In the genomic region with DNA sequence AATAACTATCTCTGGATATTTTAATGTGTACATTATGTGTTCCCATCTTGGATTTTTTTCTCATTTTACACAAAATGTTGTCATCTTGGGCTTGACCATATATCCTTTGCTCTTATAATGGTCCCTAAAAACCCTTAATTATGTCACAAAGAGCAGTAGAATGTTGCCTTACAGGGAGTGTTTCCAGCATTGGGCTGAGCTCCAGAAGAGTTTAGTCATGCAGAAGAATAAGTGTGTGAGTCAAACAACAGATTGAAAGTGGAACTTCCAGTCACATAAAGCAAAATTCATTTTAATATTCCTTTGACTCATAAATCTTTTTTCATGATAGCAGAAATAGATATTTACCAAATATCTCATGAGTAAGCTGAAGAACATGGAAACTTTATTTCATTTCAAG, we compare ENCODE assay signal across 24 mouse cellular contexts.
A peak's percentile ranks its signal among the peaks of the same experiment; 100 is the strongest.
DNase-seq lines count a peak whose midpoint lies in the region; TF ChIP-seq lines count a peak whose summit lies in the region.
"Had no signal": no experiment of that assay in that cellular context is flagged by ENCODE, and none has a peak within 500 bp of the region (broad histone marks: within the 10 kb centered on the region; RNA-seq: fewer than 3 reads in every experiment).

No protein-coding gene starts in this region.

- H3K4me3 ChIP-seq in kidney, adult 2 months (ENCODE audit: insufficient read depth, low read depth, low read length), result no peak overlapping the region
- H3K4me3 ChIP-seq: embryonic facial prominence, embryonic 10.5 days; embryonic facial prominence, embryonic 12.5 days; erythroblast, embryonic 14.5 days; forebrain, embryonic 13.5 days; forebrain, embryonic 15.5 days had no signal

- peak; percentile 72 for DNase-seq in 3T3-L1 (ENCODE audit: low read depth, low spot score)
- DNase-seq in Muller cell, postnatal 12 days (ENCODE audit: inconsistent ontology term), result peak; percentile 61
- DNase-seq in adipocyte (ENCODE audit: low spot score), result peak; percentile 65
- peak; percentile 11 for DNase-seq in brain, embryonic 14.5 days (ENCODE audit: low read depth)
- no peak for DNase-seq in thymus, postnatal 10 days (ENCODE audit: low spot score in 2 of 2)
- DNase-seq in urinary bladder, postnatal 25 days (ENCODE audit: low spot score), result no peak
- no peak for DNase-seq in kidney, adult 2 months
- no peak for DNase-seq in layer of hippocampus, adult 11-12 months (ENCODE audit: low spot score)
- DNase-seq: adrenal gland, adult 8-10 months; adrenal gland, postnatal 25 days; B cell, adult 2 months; cerebellum, adult 11 months; cerebellum, adult 18-20 months; cerebellum, adult 9-10 months; cerebellum, postnatal 10 days; cerebellum, postnatal 25 days; forebrain, postnatal 0 days had no signal

- no peak for TF ChIP-seq CTCF in brain, embryonic 14.5 days (IDR thresholded peaks at IDR 0.05; ENCODE audit: borderline replicate concordance, extremely low read depth, insufficient read depth, insufficient read length)
- no peak for TF ChIP-seq CTCF in kidney, adult 2 months (conservative IDR thresholded peaks at IDR 0.05; ENCODE audit: insufficient read depth, insufficient read length, low read depth, low read length)

- no peak overlapping the region for H3K27ac ChIP-seq in kidney, adult 2 months (ENCODE audit: insufficient read depth, low read depth, low read length)
- H3K27ac ChIP-seq: embryonic facial prominence, embryonic 10.5 days; embryonic facial prominence, embryonic 12.5 days; forebrain, embryonic 13.5 days; forebrain, embryonic 15.5 days had no signal

- TF ChIP-seq POLR2A in brain, embryonic 14.5 days (IDR thresholded peaks at IDR 0.05; ENCODE audit: borderline replicate concordance, extremely low read depth, insufficient read depth, insufficient read length, poor library complexity, severe bottlenecking), result no peak
- TF ChIP-seq POLR2A in kidney, adult 2 months (IDR thresholded peaks at IDR 0.05; ENCODE audit: low read depth, low read length), result no peak

- H3K27me3 ChIP-seq in kidney, adult 2 months (replicated peaks; ENCODE audit: control insufficient read depth, insufficient read depth, low read length), result no peaks in the 10 kb centered on the region
- H3K27me3 ChIP-seq: CH12.LX; embryonic facial prominence, embryonic 12.5 days; forebrain, embryonic 13.5 days; forebrain, embryonic 15.5 days had no signal

- H3K4me1 ChIP-seq in kidney, adult 2 months (ENCODE audit: control insufficient read depth, insufficient read depth, low read length), result no peaks in the 10 kb centered on the region
- H3K4me1 ChIP-seq: embryonic facial prominence, embryonic 10.5 days; embryonic facial prominence, embryonic 12.5 days; forebrain, embryonic 13.5 days; forebrain, embryonic 15.5 days had no signal

- H3K36me3 ChIP-seq in kidney, adult 2 months (ENCODE audit: control insufficient read depth, insufficient read depth, low read length), result no peaks in the 10 kb centered on the region
- H3K36me3 ChIP-seq: embryonic facial prominence, embryonic 10.5 days; embryonic facial prominence, embryonic 12.5 days; forebrain, embryonic 15.5 days; G1E had no signal

Comparison
In these comparisons a context has a peak if more than half of its experiments do, and no peak if none do; other contexts are left out.
1. DNase-seq: peak in 3T3-L1 (single experiment), Muller cell, postnatal 12 days (single experiment), adipocyte (single experiment) and brain, embryonic 14.5 days (single experiment); none in thymus, postnatal 10 days (0 of 2), urinary bladder, postnatal 25 days (single experiment), kidney, adult 2 months (single experiment) and layer of hippocampus, adult 11-12 months (single experiment).